In the genomic region with DNA sequence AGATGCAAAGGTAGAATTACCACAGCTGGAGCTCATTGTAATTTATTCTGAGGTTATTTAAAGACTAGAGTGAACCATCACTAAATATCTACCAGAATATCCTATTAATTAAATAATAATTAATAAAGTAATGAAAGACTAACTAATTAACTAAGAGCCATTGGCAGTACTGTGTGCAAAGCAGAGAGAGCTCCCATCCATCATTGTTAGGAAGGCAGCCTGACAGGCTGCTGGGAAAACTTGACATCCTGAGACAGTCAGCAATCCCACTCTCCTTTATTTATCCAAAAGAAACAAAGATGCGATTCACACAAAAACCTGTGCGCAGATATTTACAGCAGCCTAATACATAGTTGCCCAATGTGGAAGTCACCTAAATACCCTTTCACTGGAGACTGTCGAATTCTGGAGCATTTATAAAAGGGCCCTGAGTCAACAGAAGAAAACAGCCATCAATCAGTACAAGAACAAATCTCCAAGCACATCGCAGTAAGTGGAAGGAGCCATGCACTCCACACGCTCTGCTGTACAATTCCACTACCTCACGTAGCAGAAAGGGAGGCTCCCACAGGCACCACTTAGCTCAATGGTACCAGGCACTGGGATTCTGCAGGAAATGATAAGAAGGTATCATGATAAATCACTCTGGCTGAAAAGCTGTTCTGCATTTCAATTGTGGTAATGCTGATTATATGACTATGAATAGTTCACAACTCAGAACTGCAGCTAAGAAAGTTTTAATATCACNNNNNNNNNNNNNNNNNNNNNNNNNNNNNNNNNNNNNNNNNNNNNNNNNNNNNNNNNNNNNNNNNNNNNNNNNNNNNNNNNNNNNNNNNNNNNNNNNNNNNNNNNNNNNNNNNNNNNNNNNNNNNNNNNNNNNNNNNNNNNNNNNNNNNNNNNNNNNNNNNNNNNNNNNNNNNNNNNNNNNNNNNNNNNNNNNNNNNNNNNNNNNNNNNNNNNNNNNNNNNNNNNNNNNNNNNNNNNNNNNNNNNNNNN, we compare ENCODE assay signal across 11 mouse cellular contexts. TPM values are rescaled to one million over a fixed set of nuclear protein-coding genes. Genes with fewer than 3 reads are reported as not detected.
DNase-seq lines count a peak whose midpoint lies in the region; ATAC-seq and TF ChIP-seq lines count a peak whose summit lies in the region.
"Had no signal": no experiment of that assay in that cellular context is flagged by ENCODE, and none has a peak within 500 bp of the region (broad histone marks: within the 10 kb centered on the region; RNA-seq: fewer than 3 reads in every experiment).

No protein-coding gene starts in this region.

- H3K4me1 ChIP-seq in forebrain, embryonic 16.5 days (replicated peaks; ENCODE audit: control insufficient read depth, insufficient read depth, low read length) = no peaks in the 10 kb centered on the region
- 0 out of 2 replicates have a peak, but pooled peaks cover 11% of the 10 kb centered on the region for H3K4me1 ChIP-seq in forebrain, embryonic 13.5 days
- H3K4me1 ChIP-seq in kidney, postnatal 0 days (replicated peaks; ENCODE audit: insufficient read depth, low read length) = no peaks in the 10 kb centered on the region
- peaks cover 10% of the 10 kb centered on the region for H3K4me1 ChIP-seq in limb, embryonic 10.5 days
- no peaks in the 10 kb centered on the region for H3K4me1 ChIP-seq in stomach, postnatal 0 days (replicated peaks; ENCODE audit: control insufficient read depth, insufficient read depth)

- peak; percentile 43 for ATAC-seq in forebrain, embryonic 16.5 days
- no peak for ATAC-seq in forebrain, embryonic 13.5 days
- no peak for ATAC-seq in kidney, postnatal 0 days (replicated peaks; ENCODE audit: low FRiP score, low read depth)
- peak; percentile 53; the same call in 1 of the 2 replicates for ATAC-seq in stomach, postnatal 0 days (ENCODE audit: low FRiP score, low TSS enrichment)

- H3K9me3 ChIP-seq in forebrain, embryonic 16.5 days (ENCODE audit: control insufficient read depth, low read length) = no peaks in the 10 kb centered on the region
- no peaks in the 10 kb centered on the region for H3K9me3 ChIP-seq in forebrain, embryonic 13.5 days (replicated peaks)
- no peaks in the 10 kb centered on the region for H3K9me3 ChIP-seq in kidney, postnatal 0 days (replicated peaks; ENCODE audit: low read length)
- no peaks in the 10 kb centered on the region for H3K9me3 ChIP-seq in limb, embryonic 10.5 days (replicated peaks)
- no peaks in the 10 kb centered on the region for H3K9me3 ChIP-seq in stomach, postnatal 0 days (ENCODE audit: control insufficient read depth, low read length)
- H3K9me3 ChIP-seq: embryonic facial prominence, embryonic 12.5 days had no signal

- peak; percentile 55 for DNase-seq in kidney, postnatal 0 days (ENCODE audit: low spot score)
- no peak for DNase-seq in kidney, postnatal 10 days
- peak; percentile 23 for DNase-seq in limb, embryonic 10.5 days (ENCODE audit: low spot score)
- DNase-seq in stomach, postnatal 0 days (ENCODE audit: low spot score) = no peak
- DNase-seq in layer of hippocampus, adult 8-10 months (ENCODE audit: low spot score in 2 of 2) = no peak
- no peak for DNase-seq in cerebellum, postnatal 25 days
- DNase-seq: gastrocnemius, adult 2 months; kidney, postnatal 4 days had no signal

- H3K27ac ChIP-seq in forebrain, embryonic 16.5 days (ENCODE audit: low read length) = no peak overlapping the region
- H3K27ac ChIP-seq in forebrain, embryonic 13.5 days = no peak overlapping the region
- no peak overlapping the region for H3K27ac ChIP-seq in kidney, postnatal 0 days
- H3K27ac ChIP-seq in limb, embryonic 10.5 days = no peak overlapping the region
- H3K27ac ChIP-seq in stomach, postnatal 0 days (replicated peaks) = no peak overlapping the region
- H3K27ac ChIP-seq: embryonic facial prominence, embryonic 12.5 days; gastrocnemius, adult 2 months had no signal

- 42% methylated on average over 6 of the region's 6 CpGs for WGBS in forebrain, embryonic 16.5 days
- 37% methylated on average over 6 of the region's 6 CpGs for WGBS in forebrain, embryonic 13.5 days
- 30% methylated on average over 6 of the region's 6 CpGs for WGBS in kidney, postnatal 0 days
- 38% methylated on average over 6 of the region's 6 CpGs for WGBS in limb, embryonic 10.5 days
- WGBS in stomach, postnatal 0 days = 16% methylated on average over 6 of the region's 6 CpGs

- no peak for TF ChIP-seq CTCF in kidney, postnatal 0 days (IDR thresholded peaks at IDR 0.05; ENCODE audit: low read depth)
- no peak for TF ChIP-seq CTCF in stomach, postnatal 0 days (IDR thresholded peaks at IDR 0.05; ENCODE audit: low read depth)

- no peaks in the 10 kb centered on the region for H3K27me3 ChIP-seq in forebrain, embryonic 16.5 days (replicated peaks; ENCODE audit: control insufficient read depth, insufficient read depth, low read length)
- H3K27me3 ChIP-seq in forebrain, embryonic 13.5 days = no peaks in the 10 kb centered on the region
- no peaks in the 10 kb centered on the region for H3K27me3 ChIP-seq in kidney, postnatal 0 days (ENCODE audit: insufficient read depth, low read length)
- H3K27me3 ChIP-seq in limb, embryonic 10.5 days (ENCODE audit: low read depth, poor library complexity, severe bottlenecking) = no peaks in the 10 kb centered on the region
- H3K27me3 ChIP-seq in stomach, postnatal 0 days (ENCODE audit: control insufficient read depth, insufficient read depth, low read length) = no peaks in the 10 kb centered on the region
- H3K27me3 ChIP-seq: embryonic facial prominence, embryonic 12.5 days had no signal

- no peak for TF ChIP-seq EP300 in stomach, postnatal 0 days (optimal IDR thresholded peaks at IDR 0.05)

- H3K4me2 ChIP-seq in forebrain, embryonic 16.5 days (ENCODE audit: low read length) = no peak overlapping the region
- no peak overlapping the region for H3K4me2 ChIP-seq in forebrain, embryonic 13.5 days
- no peak overlapping the region for H3K4me2 ChIP-seq in kidney, postnatal 0 days (ENCODE audit: low read length)
- H3K4me2 ChIP-seq in stomach, postnatal 0 days (replicated peaks; ENCODE audit: low read depth) = no peak overlapping the region
- H3K4me2 ChIP-seq: embryonic facial prominence, embryonic 12.5 days had no signal

- no peaks in the 10 kb centered on the region for H3K36me3 ChIP-seq in forebrain, embryonic 16.5 days (ENCODE audit: control insufficient read depth, insufficient read depth)
- no peaks in the 10 kb centered on the region for H3K36me3 ChIP-seq in forebrain, embryonic 13.5 days (ENCODE audit: poor library complexity, severe bottlenecking)
- no peaks in the 10 kb centered on the region for H3K36me3 ChIP-seq in kidney, postnatal 0 days (ENCODE audit: insufficient read depth, low read length)
- no peaks in the 10 kb centered on the region for H3K36me3 ChIP-seq in limb, embryonic 10.5 days
- no peaks in the 10 kb centered on the region for H3K36me3 ChIP-seq in stomach, postnatal 0 days (ENCODE audit: control insufficient read depth, insufficient read depth, low read length)
- H3K36me3 ChIP-seq: embryonic facial prominence, embryonic 12.5 days had no signal

- no peak overlapping the region for H3K9ac ChIP-seq in forebrain, embryonic 16.5 days (replicated peaks; ENCODE audit: low read depth, low read length)
- no peak overlapping the region for H3K9ac ChIP-seq in forebrain, embryonic 13.5 days
- no peak overlapping the region for H3K9ac ChIP-seq in kidney, postnatal 0 days (ENCODE audit: low read depth, low read length)
- H3K9ac ChIP-seq in stomach, postnatal 0 days (ENCODE audit: low read length) = no peak overlapping the region
- H3K9ac ChIP-seq: embryonic facial prominence, embryonic 12.5 days had no signal

- no peak overlapping the region for H3K4me3 ChIP-seq in forebrain, embryonic 16.5 days (replicated peaks; ENCODE audit: low read length)
- no peak overlapping the region for H3K4me3 ChIP-seq in forebrain, embryonic 13.5 days
- no peak overlapping the region for H3K4me3 ChIP-seq in kidney, postnatal 0 days (replicated peaks; ENCODE audit: low read depth, low read length)
- no peak overlapping the region for H3K4me3 ChIP-seq in limb, embryonic 10.5 days
- no peak overlapping the region for H3K4me3 ChIP-seq in stomach, postnatal 0 days (ENCODE audit: low read depth, low read length)
- H3K4me3 ChIP-seq: embryonic facial prominence, embryonic 12.5 days; gastrocnemius, adult 2 months had no signal

RNA-seq across cellular contexts. Expression of a gene that starts 15.7 kb away (rescaled TPM):
- 6.4 and 6.7 TPM in 2 replicates for polyA plus RNA-seq in forebrain, embryonic 16.5 days (2015; fragmentation: Nextera tagmentation; extraction: Ambion mirVana)
- polyA plus RNA-seq in forebrain, embryonic 13.5 days (2015; fragmentation: Nextera tagmentation; extraction: Ambion mirVana) = 4.2 and 4.8 TPM in 2 replicates
- 2.3 and 2.4 TPM in 2 replicates for polyA plus RNA-seq in kidney, postnatal 0 days (2015; fragmentation: Nextera tagmentation; extraction: Ambion mirVana)
- polyA plus RNA-seq in limb, embryonic 10.5 days (2016; fragmentation: Nextera tagmentation; extraction: Ambion mirVana) = 0.73 and 0.91 TPM in 2 replicates
- 0.19 and 0.23 TPM in 2 replicates for polyA plus RNA-seq in stomach, postnatal 0 days (2015; fragmentation: Nextera tagmentation; extraction: Ambion mirVana)
- total RNA-seq in layer of hippocampus, adult 8-10 months (2022) = 10 to 100 TPM; 37.2 to 46.1 (median 37.9) TPM

Comparison
In these comparisons a context has a peak if more than half of its experiments do, and no peak if none do; other contexts are left out.
1. ATAC-seq: peak in forebrain, embryonic 16.5 days (single experiment) and stomach, postnatal 0 days (single experiment); none in forebrain, embryonic 13.5 days (single experiment) and kidney, postnatal 0 days (single experiment).
2. DNase-seq: peak in kidney, postnatal 0 days (single experiment) and limb, embryonic 10.5 days (single experiment); none in kidney, postnatal 10 days (single experiment), stomach, postnatal 0 days (single experiment), layer of hippocampus, adult 8-10 months (0 of 2) and cerebellum, postnatal 25 days (0 of 2).